Mouse (Mus musculus) liver, embryonic 11.5 days (tissue): ENCODE data around the gene Phkg1. TPM values are rescaled to one million over a fixed set of nuclear protein-coding genes. Genes with fewer than 3 reads are reported as not detected.

Source experiments
- ATAC-seq: fragments of 200-750 bp; cut with Nextera tagmentation; replicated peaks from 2 replicates; pipeline ENCODE4 v1.8.0; 2017; ENCODE audit warnings: moderate number of reproducible peaks, mild to moderate bottlenecking, moderate TSS enrichment, moderate library complexity; ENCODE audit not compliant: low FRiP score
- DNase-seq: peaks from one replicate; pipeline ENCODE4 v3.0.0-alpha.2; 2017; ENCODE audit warnings: low spot score
- H3K27ac ChIP-seq: fragments of 300-500 bp; sonication (generic); 2 replicates; pipeline ENCODE4 v1.5.1; 2014; ENCODE audit warnings: mild to moderate bottlenecking, low read depth, low read length, control low read depth
- H3K27me3 ChIP-seq: fragments of 300-500 bp; sonication (generic); replicated peaks from 2 replicates; pipeline ENCODE4 v1.6.1; 2014; ENCODE audit warnings: low read length, mixed read lengths; ENCODE audit not compliant: control insufficient read depth, insufficient read depth
- H3K36me3 ChIP-seq: fragments of 300-500 bp; sonication (generic); 2 replicates; pipeline ENCODE4 v1.6.1; 2014; ENCODE audit warnings: mild to moderate bottlenecking, low read length, moderate library complexity, mixed read lengths; ENCODE audit not compliant: control insufficient read depth, insufficient read depth
- H3K4me1 ChIP-seq: fragments of 300-500 bp; sonication (generic); replicated peaks from 2 replicates; pipeline ENCODE4 v1.6.1; 2014; ENCODE audit warnings: low read length, mixed read lengths; ENCODE audit not compliant: control insufficient read depth, insufficient read depth
- H3K4me2 ChIP-seq: fragments of 300-500 bp; sonication (generic); 2 replicates; pipeline ENCODE4 v1.6.1; 2014; ENCODE audit warnings: mild to moderate bottlenecking, control low read depth, moderate library complexity
- H3K4me3 ChIP-seq: fragments of 300-500 bp; sonication (generic); 2 replicates; pipeline ENCODE4 v1.5.1; 2014; ENCODE audit warnings: low read depth, low read length, control low read depth
- H3K9ac ChIP-seq: fragments of 300-500 bp; sonication (generic); 2 replicates; pipeline ENCODE4 v1.6.1; 2014; ENCODE audit warnings: low read depth, low read length, control low read depth
- H3K9me3 ChIP-seq: fragments of 300-500 bp; sonication (generic); 2 replicates; pipeline ENCODE4 v1.6.1; 2016; ENCODE audit warnings: low read length, inconsistent platforms, mixed read lengths; ENCODE audit not compliant: control insufficient read depth
- WGBS: fragments of 180-500 bp; shearing (Covaris S2); extraction: QIAGEN DNeasy Blood & Tissue Kit; methylation state at CpG from one replicate; pipeline ENCODE4 v1.1.7; 2014; 5-methylcytosine and 5-hydroxymethylcytosine counted together
- polyA plus RNA-seq: library from polyadenylated mRNA; unstranded; fragments of >200 nt; fragmentation: Nextera tagmentation; extraction: Ambion mirVana; gene quantifications from 2 replicates; pipeline ENCODE4 v1.2.1, GENCODE M21; 2014

Phkg1 gene
- polyA plus RNA-seq, 1 experiment from 2014 or later = 0.29 TPM

DNA sequence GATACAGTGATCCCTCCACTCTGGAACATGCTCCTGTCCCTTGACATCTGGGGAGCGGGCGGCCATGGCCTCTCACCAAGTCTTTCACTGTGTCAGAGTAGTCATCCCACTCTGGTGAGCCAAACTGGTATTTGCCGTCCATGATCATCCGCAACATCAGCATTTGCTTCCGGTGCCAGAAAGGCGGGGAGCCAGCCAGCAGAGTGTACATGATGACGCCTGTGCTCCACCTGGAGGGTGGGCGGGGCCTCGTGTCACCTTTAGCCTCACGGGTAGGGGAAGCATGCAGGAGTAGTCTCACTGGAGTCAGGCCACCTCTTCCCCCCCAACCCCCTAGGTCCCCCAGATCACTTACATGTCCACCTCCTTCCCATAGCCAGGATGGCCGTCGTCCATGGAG, 32.5 kb downstream of the Phkg1 start:
- Histone ChIP-seq H3K9me3 (no peaks in the 10 kb centered on the region), H3K27ac (no peak overlapping the region), H3K36me3 (peaks cover 8% of the 10 kb centered on the region), H3K4me3 (no peak overlapping the region), H3K4me1 (peaks cover 5% of the 10 kb centered on the region; the same call in 1 of the 2 replicates), H3K27me3 (no peaks in the 10 kb centered on the region), H3K9ac (no peak overlapping the region), H3K4me2 (no peak overlapping the region)
- ATAC-seq = no peak
- DNase-seq = no peak
- 79% methylated on average over 12 of the region's 12 CpGs for WGBS

DNA sequence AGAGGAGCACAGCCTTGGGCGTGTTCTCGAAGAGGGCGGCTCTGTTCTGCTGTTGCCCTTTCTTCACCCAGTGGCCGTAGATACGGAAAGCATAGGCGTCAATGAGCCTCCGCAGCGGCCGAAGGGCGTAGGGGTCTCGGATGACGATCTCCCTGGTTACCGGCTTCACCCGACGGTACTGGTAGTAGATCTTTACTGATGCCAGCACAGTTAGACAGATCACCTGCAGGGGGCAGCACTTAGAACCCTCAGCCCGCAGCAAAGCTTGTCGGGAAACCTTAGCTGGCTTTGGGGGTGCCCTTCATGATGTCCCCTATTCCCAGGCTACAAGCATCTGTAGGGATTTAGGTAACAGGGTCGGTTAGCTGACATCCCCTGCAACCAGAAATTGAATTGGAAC, 33.9 kb downstream of the Phkg1 start:
- Histone ChIP-seq H3K9ac (no peak overlapping the region; the same call in 1 of the 2 replicates), H3K36me3 (peaks cover 13% of the 10 kb centered on the region)
- 19% methylated on average over 18 of the region's 18 CpGs for WGBS

GRCm38 (mm10) chr5:129862325-129862724, 36.0 kb downstream of the Phkg1 start:
- H3K4me3 ChIP-seq = no peak overlapping the region
- no peaks in the 10 kb centered on the region for H3K9me3 ChIP-seq
- H3K4me1 ChIP-seq = peaks cover 5% of the 10 kb centered on the region; the same call in 1 of the 2 replicates
- peaks cover 17% of the 10 kb centered on the region for H3K36me3 ChIP-seq
- H3K4me2 ChIP-seq = no peak overlapping the region
- no peak for DNase-seq
- no peak for ATAC-seq
- WGBS = 92% methylated on average over 6 of the region's 6 CpGs
- no peak overlapping the region for H3K9ac ChIP-seq
- no peaks in the 10 kb centered on the region for H3K27me3 ChIP-seq
- H3K27ac ChIP-seq = no peak overlapping the region

More for the DNA sequence above, 33.9 kb downstream of the Phkg1 start:
- H3K27ac ChIP-seq = no peak overlapping the region
- ATAC-seq = peak; percentile 36; the same call in 1 of the 2 replicates
- DNase-seq = no peak
- H3K9me3 ChIP-seq = no peaks in the 10 kb centered on the region
- H3K4me2 ChIP-seq = peak overlapping the region; percentile 44
- no peaks in the 10 kb centered on the region for H3K27me3 ChIP-seq
- no peak overlapping the region for H3K4me3 ChIP-seq
- H3K4me1 ChIP-seq = peaks cover 5% of the 10 kb centered on the region; the same call in 1 of the 2 replicates

DNA sequence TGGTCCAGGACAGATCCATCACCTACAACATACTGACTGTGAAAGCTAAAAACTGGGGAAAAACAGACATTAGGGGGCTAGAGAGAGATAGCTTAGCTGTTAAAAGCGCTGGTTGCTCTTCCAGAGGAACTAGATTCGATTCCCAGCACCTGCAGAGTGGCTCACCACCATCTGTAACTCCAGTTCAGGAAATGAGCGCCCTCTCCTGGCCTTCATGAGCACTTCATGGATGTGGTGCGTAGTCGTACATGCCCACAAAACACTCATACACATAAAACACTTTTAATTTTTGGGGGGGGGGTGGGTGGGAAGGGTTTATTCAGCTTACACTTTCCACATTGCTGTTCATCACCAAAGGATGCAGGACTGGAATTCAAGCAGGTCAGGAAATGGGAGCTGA, 41.9 kb downstream of the Phkg1 start:
- H3K9ac ChIP-seq = no peak overlapping the region
- H3K9me3 ChIP-seq = no peaks in the 10 kb centered on the region
- ATAC-seq (no peak), DNase-seq (no peak)
- 79% methylated on average over 5 of the region's 5 CpGs for WGBS
- H3K27ac ChIP-seq = no peak overlapping the region
- H3K36me3 ChIP-seq = peaks cover 17% of the 10 kb centered on the region; the same call in 1 of the 2 replicates
- H3K4me2 ChIP-seq = no peak overlapping the region
- H3K27me3 ChIP-seq = no peaks in the 10 kb centered on the region
- no peak overlapping the region for H3K4me3 ChIP-seq
- H3K4me1 ChIP-seq = no peaks in the 10 kb centered on the region

GRCm38 (mm10) chr5:129855163-129855562, 43.2 kb downstream of the Phkg1 start:
- Histone ChIP-seq H3K9me3 (no peaks in the 10 kb centered on the region), H3K4me2 (no peak overlapping the region), H3K4me3 (no peak overlapping the region), H3K4me1 (no peaks in the 10 kb centered on the region), H3K36me3 (peaks cover 17% of the 10 kb centered on the region; the same call in 1 of the 2 replicates), H3K9ac (no peak overlapping the region), H3K27ac (no peak overlapping the region), H3K27me3 (no peaks in the 10 kb centered on the region)
- DNase-seq (no peak), ATAC-seq (no peak)
- WGBS = 60% methylated on average over 5 of the region's 5 CpGs

- Histone ChIP-seq H3K27ac (no peak overlapping the region), H3K9me3 (no peaks in the 10 kb centered on the region), H3K4me1 (peaks cover 3% of the 10 kb centered on the region; the same call in 1 of the 2 replicates), H3K9ac (peak overlapping the region; percentile 83), H3K36me3 (peaks cover 16% of the 10 kb centered on the region), H3K4me3 (peak overlapping the region; percentile 77), H3K4me2 (peak overlapping the region; percentile 75), H3K27me3 (no peaks in the 10 kb centered on the region)
- DNase-seq (no peak), ATAC-seq (no peak)
- 45% methylated on average over 8 of the region's 8 CpGs for WGBS
Observed at GRCm38 (mm10) chr5:129847558-129847820, 50.9 kb downstream of the Phkg1 start.

GRCm38 (mm10) chr5:129846752-129847557, 51.4 kb downstream of the Phkg1 start, which contains the start of gene Sumf2:
Sumf2 (plus strand) TSS chr5:129846986.
- Histone ChIP-seq H3K27ac (peak within 1 kb of the TSS; percentile 83), H3K4me1 (peaks cover 3% of the 10 kb centered on the region; the same call in 1 of the 2 replicates), H3K4me2 (peak within 1 kb of the TSS; percentile 75), H3K9ac (peak within 1 kb of the TSS; percentile 83), H3K27me3 (no peaks in the 10 kb centered on the region), H3K4me3 (peak within 1 kb of the TSS; percentile 77), H3K36me3 (peaks cover 16% of the 10 kb centered on the region), H3K9me3 (no peaks in the 10 kb centered on the region)
- ATAC-seq (peak; percentile 99), DNase-seq (peak; percentile 95)
- 11% methylated on average over 22 of the region's 22 CpGs for WGBS

DNA sequence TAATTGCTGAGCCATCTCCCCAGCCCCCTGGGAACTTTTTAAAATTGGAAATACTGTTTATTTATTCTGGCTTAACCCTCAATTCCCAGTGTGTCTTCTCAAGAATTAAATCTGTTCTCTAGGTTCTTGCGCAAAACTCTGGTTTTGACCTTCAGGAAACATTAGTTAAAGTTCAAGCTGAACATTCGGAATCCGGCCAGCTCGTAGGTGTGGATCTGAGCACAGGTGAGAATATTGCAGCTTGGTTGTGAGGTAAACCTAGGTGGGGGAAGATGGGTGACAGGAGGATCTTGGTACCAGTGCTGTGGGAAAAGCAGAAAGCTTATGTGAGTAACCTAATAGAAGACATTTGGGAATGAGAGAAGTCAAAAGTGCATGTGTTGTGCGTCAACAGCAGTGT, 53.5 kb downstream of the Phkg1 start:
- no peak for ATAC-seq
- Histone ChIP-seq H3K27me3 (no peaks in the 10 kb centered on the region), H3K4me2 (no peak overlapping the region), H3K4me1 (peaks cover 3% of the 10 kb centered on the region; the same call in 1 of the 2 replicates), H3K27ac (no peak overlapping the region), H3K9me3 (no peaks in the 10 kb centered on the region), H3K4me3 (no peak overlapping the region), H3K36me3 (peaks cover 16% of the 10 kb centered on the region), H3K9ac (no peak overlapping the region)
- WGBS = 89% methylated on average over 5 of the region's 5 CpGs
- no peak for DNase-seq
